Mouse (Mus musculus): ENCODE results near the gene Oxa1l.
"Not testable (repeated sequence)": the region's sequence is repeated elsewhere in the genome, so short reads cannot be mapped to it uniquely, and the experiment has no call there.

Gene Oxa1l

GRCm38 (mm10) chr14:54360577-54361340 is at the start of gene Oxa1l:
TSS of gene Oxa1l (plus strand) at chr14:54360834.
- DNase-seq (ENCODE audit: low spot score in 2 of 2) = peak; percentile 91 to 98

GRCm38 (mm10) chr14:54311763-54312162 is 48.9 kb upstream of the Oxa1l start:
- DNase-seq (ENCODE audit: low spot score in 2 of 2) = no peak

- no peak for DNase-seq (ENCODE audit: low spot score in 2 of 2)
These were observed 38.9 kb upstream of the Oxa1l start for GRCm38 (mm10) chr14:54321556-54322376.

- no peak for DNase-seq (ENCODE audit: low spot score in 2 of 2)
These were observed 36.1 kb upstream of the Oxa1l start for GRCm38 (mm10) chr14:54324486-54324885.

- no peak for DNase-seq (ENCODE audit: low spot score in 2 of 2)
These were observed 32.1 kb upstream of the Oxa1l start for GRCm38 (mm10) chr14:54328548-54328947.

GRCm38 (mm10) chr14:54329201-54329600 is 31.4 kb upstream of the Oxa1l start:
- DNase-seq (ENCODE audit: low spot score in 2 of 2) = no peak

GRCm38 (mm10) chr14:54331178-54331577 is 29.5 kb upstream of the Oxa1l start:
- no peak for DNase-seq (ENCODE audit: low spot score in 2 of 2)

GRCm38 (mm10) chr14:54332176-54333074 is 28.2 kb upstream of the Oxa1l start:
- no peak for DNase-seq (ENCODE audit: low spot score in 2 of 2)

- DNase-seq (ENCODE audit: low spot score in 2 of 2) = peak in 1 of 2 experiments; percentile 37
These were observed 27.0 kb upstream of the Oxa1l start for GRCm38 (mm10) chr14:54333452-54334189.

- DNase-seq (ENCODE audit: low spot score in 2 of 2) = no peak
These were observed 19.8 kb upstream of the Oxa1l start for GRCm38 (mm10) chr14:54340836-54341235.

- not testable (repeated sequence) for DNase-seq (ENCODE audit: low spot score in 2 of 2)
These were observed 18.8 kb upstream of the Oxa1l start for GRCm38 (mm10) chr14:54341807-54342206.

GRCm38 (mm10) chr14:54350773-54351541 is 9.7 kb upstream of the Oxa1l start:
- not testable (repeated sequence) for DNase-seq (ENCODE audit: low spot score in 2 of 2)

- DNase-seq (ENCODE audit: low spot score in 2 of 2) = no peak
These were observed 8.3 kb upstream of the Oxa1l start for GRCm38 (mm10) chr14:54352314-54352713.

- no peak for DNase-seq (ENCODE audit: low spot score in 2 of 2)
These were observed 6.2 kb upstream of the Oxa1l start for GRCm38 (mm10) chr14:54354406-54354805.

- peak in 1 of 2 experiments; percentile 57 for DNase-seq (ENCODE audit: low spot score in 2 of 2)
These were observed 2.5 kb downstream of the Oxa1l start for GRCm38 (mm10) chr14:54363156-54363555.

- peak in 1 of 2 experiments; percentile 49 for DNase-seq (ENCODE audit: low spot score in 2 of 2)
These were observed 4.5 kb downstream of the Oxa1l start for GRCm38 (mm10) chr14:54365026-54365645.

GRCm38 (mm10) chr14:54366581-54366980 is 5.9 kb downstream of the Oxa1l start:
- peak in 1 of 2 experiments; percentile 40 for DNase-seq (ENCODE audit: low spot score in 2 of 2)

- DNase-seq (ENCODE audit: low spot score in 2 of 2) = no peak
These were observed 6.9 kb downstream of the Oxa1l start for GRCm38 (mm10) chr14:54367429-54368060.

- DNase-seq (ENCODE audit: low spot score in 2 of 2) = no peak
These were observed 8.7 kb downstream of the Oxa1l start for GRCm38 (mm10) chr14:54369372-54369771.
